Mouse (Mus musculus) stomach, embryonic 14.5 days (tissue): ENCODE measurements around the gene Zic5. TPM values are rescaled to one million over a fixed set of nuclear protein-coding genes. Genes with fewer than 3 reads are reported as not detected.

Experiments
- ATAC-seq: fragments of 200-750 bp; cut with Nextera tagmentation; 2 replicates; pipeline ENCODE4 v1.8.0; 2017; ENCODE audit warnings: low read depth, moderate TSS enrichment; ENCODE audit not compliant: insufficient number of reproducible peaks, insufficient read depth, low FRiP score
- H3K27ac ChIP-seq: fragments of 300-500 bp; sonication (generic); 2 replicates; pipeline ENCODE4 v1.5.1; 2014; ENCODE audit warnings: mild to moderate bottlenecking, low read length, moderate library complexity, mixed read lengths
- H3K27me3 ChIP-seq: fragments of 300-500 bp; sonication (generic); 2 replicates; pipeline ENCODE4 v1.6.1; 2014; ENCODE audit warnings: low read length, control low read depth, mixed read lengths; ENCODE audit not compliant: control insufficient read depth, insufficient read depth
- H3K36me3 ChIP-seq: fragments of 300-500 bp; sonication (generic); 2 replicates; pipeline ENCODE4 v1.6.1; 2014; ENCODE audit warnings: mild to moderate bottlenecking, control low read depth, low read length, moderate library complexity, mixed read lengths; ENCODE audit not compliant: control insufficient read depth, insufficient read depth
- H3K4me1 ChIP-seq: fragments of 300-500 bp; sonication (generic); 2 replicates; pipeline ENCODE4 v1.6.1; 2014; ENCODE audit warnings: low read length, control low read depth, mixed read lengths; ENCODE audit not compliant: control insufficient read depth, insufficient read depth
- H3K4me2 ChIP-seq: fragments of 300-500 bp; sonication (generic); replicated peaks from 2 replicates; pipeline ENCODE4 v1.6.1; 2014; ENCODE audit warnings: low read depth, low read length, control low read depth
- H3K4me3 ChIP-seq: fragments of 300-500 bp; sonication (generic); 2 replicates; pipeline ENCODE4 v1.5.1; 2014; ENCODE audit warnings: low read depth, low read length, control low read depth
- H3K9ac ChIP-seq: fragments of 300-500 bp; sonication (generic); replicated peaks from 2 replicates; pipeline ENCODE4 v1.6.1; 2014; ENCODE audit warnings: low read depth, mild to moderate bottlenecking, control low read depth, low read length, moderate library complexity, mixed read lengths
- H3K9me3 ChIP-seq: fragments of 300-500 bp; sonication (generic); 2 replicates; pipeline ENCODE4 v1.6.1; 2016; ENCODE audit warnings: low read depth, low read length, control low read depth; ENCODE audit not compliant: control insufficient read depth
- WGBS: fragments of 180-500 bp; shearing (Covaris S2); extraction: QIAGEN DNeasy Blood & Tissue Kit; methylation state at CpG from one replicate; pipeline ENCODE4 v1.1.7; 2014; 5-methylcytosine and 5-hydroxymethylcytosine counted together
- polyA plus RNA-seq: library from polyadenylated mRNA; unstranded; fragments of >200 nt; fragmentation: Nextera tagmentation; extraction: Ambion mirVana; gene quantifications from 2 replicates; pipeline ENCODE4 v1.2.1, GENCODE M21; 2014

Zic5 gene
- polyA plus RNA-seq, 1 experiment from 2014 or later: not detected

GRCm38 (mm10) chr14:122476822-122477215, 11.3 kb upstream of the Zic5 start:
- 1% methylated on average over 18 of the region's 18 CpGs for WGBS
- no peak for ATAC-seq
- H3K9ac ChIP-seq: no peak overlapping the region
- no peaks in the 10 kb centered on the region for H3K36me3 ChIP-seq
- H3K9me3 ChIP-seq: no peaks in the 10 kb centered on the region
- peaks cover 16% of the 10 kb centered on the region for H3K4me1 ChIP-seq
- H3K27me3 ChIP-seq: peaks cover 73% of the 10 kb centered on the region
- H3K4me2 ChIP-seq: no peak overlapping the region
- no peak overlapping the region for H3K4me3 ChIP-seq
- no peak overlapping the region for H3K27ac ChIP-seq

DNA sequence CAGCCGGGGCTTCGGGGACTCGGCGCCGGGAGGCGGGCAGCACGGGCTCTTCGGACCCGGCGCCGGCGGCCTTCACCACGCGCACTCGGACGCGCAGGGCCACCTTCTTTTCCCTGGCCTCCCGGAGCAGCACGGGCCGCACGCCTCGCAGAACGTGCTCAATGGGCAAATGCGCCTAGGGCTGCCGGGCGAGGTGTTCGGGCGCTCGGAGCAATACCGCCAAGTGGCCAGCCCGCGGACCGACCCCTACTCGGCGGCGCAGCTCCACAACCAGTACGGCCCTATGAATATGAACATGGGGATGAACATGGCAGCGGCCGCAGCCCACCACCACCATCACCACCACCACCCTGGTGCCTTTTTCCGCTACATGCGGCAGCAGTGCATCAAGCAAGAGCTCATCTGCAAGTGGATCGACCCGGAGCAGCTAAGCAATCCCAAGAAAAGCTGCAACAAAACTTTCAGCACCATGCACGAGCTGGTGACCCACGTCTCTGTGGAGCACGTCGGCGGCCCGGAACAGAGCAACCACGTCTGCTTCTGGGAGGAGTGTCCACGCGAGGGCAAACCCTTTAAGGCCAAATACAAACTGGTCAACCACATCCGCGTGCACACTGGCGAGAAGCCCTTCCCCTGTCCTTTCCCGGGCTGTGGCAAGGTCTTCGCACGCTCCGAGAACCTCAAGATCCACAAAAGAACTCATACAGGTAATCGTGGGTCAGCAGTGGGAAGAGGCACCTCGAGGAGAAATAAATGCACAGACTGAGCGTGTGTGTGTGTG, 10.8 kb upstream of the Zic5 start:
- Histone ChIP-seq H3K27me3 (peaks cover 73% of the 10 kb centered on the region), H3K4me1 (peaks cover 16% of the 10 kb centered on the region), H3K9ac (no peak overlapping the region), H3K4me2 (peak overlapping the region; percentile 52), H3K4me3 (peak overlapping the region; percentile 29), H3K9me3 (no peaks in the 10 kb centered on the region), H3K36me3 (no peaks in the 10 kb centered on the region), H3K27ac (no peak overlapping the region)
- WGBS: 2% methylated on average over 56 of the region's 62 CpGs
- ATAC-seq: no peak

- H3K27me3 ChIP-seq: peaks cover 73% of the 10 kb centered on the region
- peak overlapping the region; percentile 29 for H3K4me3 ChIP-seq
- H3K27ac ChIP-seq: no peak overlapping the region
- ATAC-seq: no peak
- peak overlapping the region; percentile 52 for H3K4me2 ChIP-seq
- peaks cover 16% of the 10 kb centered on the region for H3K4me1 ChIP-seq
- H3K9ac ChIP-seq: no peak overlapping the region
- under 1% methylated on average over 55 of the region's 65 CpGs for WGBS
- no peaks in the 10 kb centered on the region for H3K9me3 ChIP-seq
- H3K36me3 ChIP-seq: no peaks in the 10 kb centered on the region
Observed at GRCm38 (mm10) chr14:122475557-122476040, 10.1 kb upstream of the Zic5 start.

DNA sequence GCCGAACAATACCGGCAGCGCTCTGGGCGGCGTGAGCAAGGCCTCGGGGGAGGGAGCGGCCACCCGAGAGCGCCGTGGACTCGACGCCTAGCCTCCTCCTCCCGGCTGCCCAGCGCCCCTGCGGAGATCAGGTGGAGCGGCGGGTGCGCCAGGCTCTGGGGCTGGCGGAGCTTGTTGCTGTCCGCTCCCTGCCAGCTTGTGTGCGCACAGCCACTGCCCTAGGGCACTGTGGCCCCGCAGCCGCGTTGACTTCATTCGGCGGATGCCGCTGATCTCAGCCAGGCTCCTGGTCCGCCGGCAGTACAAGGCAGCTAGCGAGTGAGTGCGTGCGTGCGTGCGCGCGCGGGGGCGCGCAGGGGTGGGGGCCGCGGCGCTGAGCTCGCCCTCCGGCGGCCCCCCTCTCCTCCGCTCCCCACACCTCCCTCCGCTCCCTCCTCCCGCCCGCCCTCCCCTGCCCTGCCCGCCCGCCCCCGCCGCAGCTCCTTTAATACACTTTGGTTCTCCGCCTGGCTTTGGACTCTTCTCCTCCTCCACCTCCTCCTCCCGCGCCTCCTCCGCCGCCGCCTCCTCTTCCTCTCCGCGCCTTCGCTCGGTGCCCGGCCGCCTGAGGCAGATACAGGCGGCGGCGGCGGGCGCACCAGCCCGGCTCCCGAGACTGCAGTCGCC, 9.5 kb upstream of the Zic5 start, which contains the start of gene Zic2:
TSS of gene Zic2 (plus strand) at position 545 of the 666 bp plus-strand sequence.
- Histone ChIP-seq H3K9me3 (no peaks in the 10 kb centered on the region), H3K4me3 (peak within 1 kb of the TSS; percentile 29), H3K4me2 (peak within 1 kb of the TSS; percentile 52), H3K4me1 (peaks cover 16% of the 10 kb centered on the region), H3K27ac (no peak within 1 kb of the TSS), H3K36me3 (no peaks in the 10 kb centered on the region), H3K27me3 (peaks cover 73% of the 10 kb centered on the region), H3K9ac (no peak within 1 kb of the TSS)
- under 1% methylated on average over 45 of the region's 73 CpGs for WGBS
- no peak for ATAC-seq

- H3K4me1 ChIP-seq: peaks cover 16% of the 10 kb centered on the region
- peak overlapping the region; percentile 52 for H3K4me2 ChIP-seq
- no peak overlapping the region for H3K9ac ChIP-seq
- under 1% methylated on average over 56 of the region's 57 CpGs for WGBS
- peaks cover 81% of the 10 kb centered on the region for H3K27me3 ChIP-seq
- H3K27ac ChIP-seq: no peak overlapping the region
- ATAC-seq: no peak; the same call in 1 of the 2 replicates
- H3K36me3 ChIP-seq: no peaks in the 10 kb centered on the region
- no peaks in the 10 kb centered on the region for H3K9me3 ChIP-seq
- H3K4me3 ChIP-seq: peak overlapping the region; percentile 29; the same call in 1 of the 2 replicates
Observed at GRCm38 (mm10) chr14:122474041-122474890, 8.8 kb upstream of the Zic5 start.

- H3K9ac ChIP-seq: no peak overlapping the region
- no peaks in the 10 kb centered on the region for H3K36me3 ChIP-seq
- H3K27me3 ChIP-seq: peaks cover 81% of the 10 kb centered on the region
- no peak overlapping the region for H3K4me2 ChIP-seq
- WGBS: 2% methylated on average over 17 of the region's 17 CpGs
- H3K4me3 ChIP-seq: no peak overlapping the region
- ATAC-seq: no peak
- H3K27ac ChIP-seq: no peak overlapping the region
- H3K9me3 ChIP-seq: no peaks in the 10 kb centered on the region
- peaks cover 16% of the 10 kb centered on the region for H3K4me1 ChIP-seq
Observed at GRCm38 (mm10) chr14:122473211-122473751, 7.8 kb upstream of the Zic5 start.

- Histone ChIP-seq H3K4me2 (no peak overlapping the region), H3K36me3 (no peaks in the 10 kb centered on the region), H3K9ac (no peak overlapping the region), H3K27me3 (peaks cover 81% of the 10 kb centered on the region), H3K9me3 (no peaks in the 10 kb centered on the region), H3K4me1 (peaks cover 16% of the 10 kb centered on the region), H3K4me3 (no peak overlapping the region), H3K27ac (no peak overlapping the region)
- no peak for ATAC-seq
- 0% methylated on average over 5 of the region's 5 CpGs for WGBS
Observed at GRCm38 (mm10) chr14:122472647-122473046, 7.2 kb upstream of the Zic5 start.

DNA sequence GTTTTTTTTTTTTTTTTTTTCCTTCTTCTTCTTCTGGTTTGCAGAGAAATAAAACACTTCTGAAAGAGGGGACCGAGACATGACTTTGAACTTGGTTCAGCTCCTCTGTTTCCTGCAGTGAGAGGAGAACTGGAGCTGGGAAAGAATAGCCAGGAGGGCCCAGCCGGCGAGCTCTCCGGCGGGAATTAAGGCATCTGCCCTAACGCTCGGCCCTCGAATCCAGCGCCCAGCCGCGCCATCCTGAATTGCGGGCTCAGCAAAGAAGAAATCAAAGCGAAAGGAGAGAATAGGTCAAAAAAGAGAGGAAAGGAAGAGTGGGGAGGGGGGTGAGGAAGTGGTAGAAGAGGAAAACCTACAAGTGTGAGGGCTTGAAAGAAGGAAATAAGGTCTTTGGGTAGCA, 6.7 kb upstream of the Zic5 start:
- Histone ChIP-seq H3K27me3 (peaks cover 85% of the 10 kb centered on the region), H3K4me3 (no peak overlapping the region), H3K9ac (no peak overlapping the region), H3K4me2 (no peak overlapping the region), H3K36me3 (no peaks in the 10 kb centered on the region), H3K4me1 (peaks cover 16% of the 10 kb centered on the region), H3K9me3 (no peaks in the 10 kb centered on the region), H3K27ac (no peak overlapping the region)
- no peak for ATAC-seq
- WGBS: 1% methylated on average over 13 of the region's 13 CpGs
